Mouse (Mus musculus) A20 (cell line): ENCODE measurements around the gene Fam102a.
A peak's percentile ranks its signal among the peaks of the same experiment; 100 is the strongest.
"Not testable (repeated sequence)": the region's sequence is repeated elsewhere in the genome, so short reads cannot be mapped to it uniquely, and the experiment has no call there.

Experiments used
- DNase-seq: peaks from one replicate; pipeline ENCODE4 v3.0.0-alpha.2; 2011; ENCODE audit warnings: low read depth, low spot score

The Fam102a gene

DNA sequence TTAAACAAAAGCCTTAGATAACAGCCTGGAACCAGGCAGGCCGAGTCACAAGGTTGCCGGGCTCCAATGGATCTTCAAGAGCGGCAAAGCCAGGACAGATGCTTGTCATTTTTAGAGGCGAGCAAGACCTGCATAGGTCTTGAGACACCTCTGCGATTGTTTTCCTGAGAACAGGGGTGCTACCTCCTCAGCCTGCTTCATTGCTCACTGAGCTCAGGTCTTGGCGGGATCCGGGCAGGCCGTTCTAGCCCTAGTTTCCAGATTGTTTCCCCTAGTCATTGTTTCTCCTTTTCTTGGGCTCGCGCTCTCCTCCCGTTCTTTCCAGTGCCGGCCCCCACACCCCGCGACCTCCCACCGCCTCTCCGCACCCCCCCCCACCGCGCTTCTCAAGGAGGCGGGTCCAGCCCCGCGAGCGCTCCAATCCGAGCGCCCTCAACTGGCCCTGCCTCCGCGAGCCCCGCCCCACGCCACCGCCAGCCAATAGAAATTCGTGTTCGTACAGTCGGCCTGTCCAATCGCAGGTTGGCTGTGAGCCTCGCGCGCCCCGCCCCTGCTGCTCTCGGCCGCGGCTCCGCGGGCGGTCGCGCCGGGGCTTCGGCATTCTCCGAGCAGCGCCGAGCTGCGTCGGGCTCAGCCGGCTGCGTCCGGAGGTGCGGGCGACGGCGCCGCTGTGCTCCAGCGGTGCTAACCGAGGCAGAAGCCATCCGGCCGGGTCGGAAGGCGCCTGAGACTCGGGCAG, at the start of gene Fam102a:
Gene Fam102a (plus strand): TSS at position 600 of the 739 bp plus-strand sequence.
- peak; percentile 98 for DNase-seq

DNA sequence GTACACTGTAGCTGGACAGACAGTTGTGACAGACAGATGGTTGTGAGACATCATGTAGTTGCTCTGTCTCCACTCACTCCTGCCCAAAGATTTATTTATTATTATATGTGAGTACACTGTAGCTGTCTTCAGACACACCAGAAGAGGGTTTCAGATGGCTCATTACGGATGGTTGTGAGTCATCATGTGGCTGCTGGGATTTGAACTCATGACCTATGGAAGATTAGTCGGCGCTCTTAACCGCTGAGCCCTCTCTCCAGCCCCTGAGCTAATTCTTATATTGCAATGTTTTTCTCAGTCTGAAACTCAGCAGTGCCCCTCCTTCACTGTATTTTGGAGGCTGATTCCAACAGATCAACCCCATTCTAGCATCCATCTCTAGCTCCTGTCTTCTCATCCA, 49.4 kb upstream of the Fam102a start:
- DNase-seq, result no peak

DNA sequence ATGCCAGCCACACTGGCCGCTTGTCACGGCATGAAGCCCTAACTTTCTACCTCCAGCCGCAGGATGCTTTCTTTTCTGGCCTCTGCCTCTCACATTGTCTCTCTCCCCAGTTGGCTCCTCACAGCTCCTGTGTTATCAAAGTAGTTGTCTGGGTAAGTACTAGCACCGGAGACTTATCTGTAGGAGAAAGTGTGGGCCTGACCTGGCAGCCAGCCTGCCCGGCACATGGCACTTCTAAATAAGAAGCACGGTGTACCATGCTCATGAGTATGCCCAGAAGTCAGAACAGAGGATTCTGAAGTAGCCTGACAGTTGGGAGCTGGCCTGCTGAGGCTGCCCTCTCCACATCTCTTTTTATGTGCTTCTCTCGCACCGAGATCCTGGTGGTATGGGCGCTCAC, 49.0 kb upstream of the Fam102a start:
- no peak for DNase-seq

DNA sequence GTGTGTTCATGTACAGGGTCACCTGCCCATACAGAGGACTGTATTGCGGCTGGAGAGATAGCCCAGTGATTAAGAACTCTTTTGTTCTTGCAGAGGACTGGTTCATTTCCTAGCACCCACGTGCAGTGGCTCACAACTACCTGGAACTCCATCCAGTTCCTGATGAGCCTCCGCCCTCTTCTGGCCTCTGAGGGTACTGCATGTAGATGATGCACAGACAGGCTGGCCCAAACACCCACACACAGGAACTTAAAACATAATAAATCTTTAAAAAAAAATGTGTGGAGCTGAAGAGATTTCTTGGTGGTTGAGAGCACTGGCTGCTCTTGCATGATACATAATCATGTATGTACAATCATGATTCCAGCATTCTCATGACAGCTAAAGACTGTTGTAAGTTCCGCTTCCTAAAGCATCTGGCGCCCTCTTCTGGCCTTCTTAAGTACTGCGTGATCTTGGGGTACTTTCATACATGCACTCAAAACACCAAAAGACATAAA, 48.0 kb upstream of the Fam102a start:
- DNase-seq, result peak; percentile 94

DNA sequence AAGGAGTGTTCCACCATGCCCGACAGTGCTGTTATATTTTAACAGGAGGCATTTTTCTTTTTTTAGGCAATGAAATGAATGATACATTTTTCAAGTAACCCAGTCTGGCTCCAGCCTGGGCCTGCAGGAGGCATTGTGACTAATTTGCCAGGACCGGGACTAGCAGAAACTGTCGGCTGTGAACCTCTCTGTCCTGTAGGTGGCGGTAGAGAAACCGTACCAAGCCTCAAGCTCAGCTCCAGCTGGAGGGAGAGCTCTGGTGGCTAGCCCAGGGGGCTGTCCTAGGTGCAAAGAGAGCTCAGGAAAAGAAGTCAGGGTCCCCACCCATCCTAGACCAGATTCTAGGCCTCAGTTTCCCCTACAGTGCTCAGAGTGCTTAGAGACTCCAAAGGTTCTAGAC, 46.5 kb upstream of the Fam102a start:
- peak; percentile 83 for DNase-seq

DNA sequence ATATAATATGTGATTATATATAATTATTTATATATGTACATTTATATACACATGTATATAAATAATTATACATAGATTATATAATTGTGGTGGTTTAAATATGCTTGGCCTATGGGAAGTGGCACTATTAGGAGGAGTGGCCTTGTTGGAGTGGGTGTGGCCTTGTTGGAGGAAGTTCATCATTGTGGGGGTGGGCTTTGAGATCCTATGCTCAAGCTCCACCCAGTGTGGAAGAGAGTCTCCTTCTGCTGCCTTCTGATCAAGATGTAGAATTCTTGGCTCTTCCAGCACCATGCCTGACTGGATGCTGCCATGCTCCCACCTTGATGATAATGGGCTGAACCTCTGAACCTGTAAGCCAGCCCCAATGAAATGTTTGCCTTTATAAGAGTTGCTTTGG, 44.4 kb upstream of the Fam102a start:
- not testable (repeated sequence) for DNase-seq

DNA sequence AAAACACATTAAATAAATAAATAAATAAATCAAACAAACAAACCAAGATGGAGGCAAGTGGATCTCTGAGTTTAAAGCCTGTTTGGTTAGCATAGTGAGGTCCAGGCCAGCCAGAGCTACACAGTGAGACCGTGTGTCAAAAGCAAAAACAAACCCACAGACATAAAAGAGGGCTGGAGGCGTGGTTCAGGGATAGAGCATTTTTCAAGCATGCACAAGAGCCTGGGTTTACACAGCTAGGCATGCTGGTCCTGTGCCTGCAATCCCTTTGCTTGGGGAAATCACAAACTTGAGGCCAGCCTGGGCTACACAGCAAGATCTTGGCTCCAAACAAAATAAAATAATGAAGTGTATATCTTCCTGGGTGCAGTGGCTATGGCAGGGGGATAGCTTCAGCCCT, 42.5 kb upstream of the Fam102a start:
- DNase-seq, result no peak

DNA sequence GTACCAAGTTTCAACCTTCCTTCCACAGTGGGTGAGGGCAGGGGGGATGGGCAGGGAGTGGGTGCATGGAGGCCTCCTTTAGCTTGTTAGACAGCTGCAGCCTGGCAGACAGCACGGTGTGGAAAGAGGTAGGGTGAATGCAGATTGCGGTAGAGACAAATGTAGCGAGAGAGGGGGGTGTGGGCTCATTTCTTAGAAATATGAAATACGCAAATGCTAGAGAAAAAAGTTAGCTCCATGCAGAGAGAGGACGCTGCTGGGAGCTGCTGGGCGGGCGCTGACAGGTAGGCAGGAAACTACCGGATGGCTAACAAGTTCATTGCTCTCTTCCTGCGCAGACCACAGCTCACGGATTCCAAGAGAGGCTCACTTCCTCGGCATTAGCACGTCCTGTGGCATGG, 41.8 kb upstream of the Fam102a start:
- no peak for DNase-seq

DNA sequence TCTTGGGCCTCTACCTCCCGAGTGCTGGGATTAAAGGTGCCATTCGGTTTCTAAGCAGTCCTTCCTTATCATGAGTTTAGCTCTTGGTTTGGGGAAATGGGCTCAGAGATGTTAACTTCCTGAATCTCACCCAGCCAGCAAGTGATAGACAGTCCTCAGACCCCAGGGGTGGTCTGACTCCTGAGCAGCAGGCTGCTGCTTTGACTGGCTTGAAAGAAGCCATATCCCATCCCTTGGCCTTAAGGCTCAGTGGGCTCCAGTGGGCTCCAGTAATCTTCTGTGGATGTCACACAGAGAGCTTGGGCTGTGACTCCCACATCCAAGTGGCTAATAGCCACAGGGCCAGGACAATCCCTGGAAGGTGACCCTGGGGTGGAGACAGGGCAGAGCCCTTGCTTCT, 40.6 kb upstream of the Fam102a start:
- DNase-seq, result no peak

DNA sequence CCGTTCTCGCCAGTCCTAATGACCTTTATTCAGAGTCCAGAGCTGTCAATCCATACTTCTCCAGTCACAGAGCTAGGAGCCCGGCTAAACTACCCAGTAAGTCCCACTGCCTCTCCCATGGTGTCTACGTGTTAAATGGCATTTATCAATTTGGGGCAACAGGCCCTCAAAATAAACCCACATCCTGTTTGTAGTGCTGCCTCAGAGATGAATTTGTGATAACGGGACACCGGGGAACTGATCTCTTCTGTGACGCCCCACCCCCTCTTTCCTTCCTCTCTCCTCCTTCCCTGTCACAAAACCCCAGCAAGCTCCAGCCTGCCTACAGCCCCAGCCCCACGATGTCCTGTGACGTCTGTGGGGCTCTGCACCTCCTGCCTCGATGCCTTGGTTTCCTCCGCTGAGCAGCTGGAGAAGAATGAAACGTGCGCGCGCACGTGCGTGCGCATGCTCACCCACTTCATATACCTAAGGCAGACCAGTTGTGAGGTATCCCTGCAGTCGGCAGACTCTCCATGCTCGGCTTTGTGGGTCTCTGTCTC, 39.9 kb upstream of the Fam102a start:
- no peak for DNase-seq

DNA sequence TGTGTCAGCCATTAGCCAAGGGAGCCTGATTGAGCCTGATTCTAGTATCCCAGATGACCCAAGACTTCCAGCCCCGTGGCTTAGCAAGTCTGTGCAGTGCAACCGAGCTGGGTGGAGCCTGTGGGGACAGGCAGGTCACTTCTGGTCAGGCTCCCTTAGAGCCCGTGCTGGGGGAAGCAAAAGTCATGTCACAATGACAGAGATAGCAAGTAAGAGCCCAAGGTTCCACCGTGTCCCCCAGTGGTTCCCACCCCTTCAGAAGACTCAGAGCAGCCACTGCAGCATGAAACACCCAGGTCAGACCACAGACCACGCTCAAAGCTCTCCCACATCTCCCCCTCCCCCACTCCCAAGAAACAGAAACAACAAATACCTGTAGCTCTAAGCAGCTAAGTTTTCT, 38.9 kb upstream of the Fam102a start:
- DNase-seq, result no peak

DNA sequence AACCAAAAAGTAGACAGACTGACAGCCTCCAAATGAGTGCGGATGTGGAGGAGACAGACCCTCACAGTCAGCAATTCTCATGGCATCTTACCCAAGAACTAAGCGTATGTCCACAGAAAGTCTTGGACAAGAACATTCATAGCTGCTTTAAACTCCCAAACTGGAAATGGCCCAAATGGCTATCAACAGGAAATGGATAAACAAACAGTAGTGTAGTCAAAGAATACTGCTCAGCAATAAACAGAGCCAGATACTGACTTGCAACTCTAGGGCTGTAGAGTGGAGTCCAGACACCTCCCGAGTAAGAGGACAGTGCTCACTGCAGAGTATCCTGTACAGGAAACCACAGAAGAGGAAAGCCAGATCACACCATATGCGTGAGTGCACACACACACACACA, 35.8 kb upstream of the Fam102a start:
- no peak for DNase-seq

DNA sequence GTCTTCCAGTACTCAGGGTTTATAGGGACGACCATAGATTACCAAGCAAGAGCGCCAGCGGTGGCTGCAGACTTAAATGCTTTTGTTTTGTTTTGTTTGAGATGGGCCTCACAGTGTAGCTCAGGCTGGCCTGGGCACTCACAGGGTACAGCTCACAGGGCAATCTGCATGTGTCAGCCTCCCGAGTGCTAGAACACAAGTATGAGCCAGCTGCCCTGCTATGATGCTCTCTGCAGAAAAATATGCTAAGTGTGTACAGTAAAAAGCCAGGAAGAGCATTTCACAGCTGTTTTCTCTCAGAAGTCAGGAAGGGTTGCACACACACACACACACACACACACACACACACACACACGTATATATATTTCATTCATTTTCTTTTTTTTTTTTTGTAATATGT, 34.7 kb upstream of the Fam102a start:
- no peak for DNase-seq

DNA sequence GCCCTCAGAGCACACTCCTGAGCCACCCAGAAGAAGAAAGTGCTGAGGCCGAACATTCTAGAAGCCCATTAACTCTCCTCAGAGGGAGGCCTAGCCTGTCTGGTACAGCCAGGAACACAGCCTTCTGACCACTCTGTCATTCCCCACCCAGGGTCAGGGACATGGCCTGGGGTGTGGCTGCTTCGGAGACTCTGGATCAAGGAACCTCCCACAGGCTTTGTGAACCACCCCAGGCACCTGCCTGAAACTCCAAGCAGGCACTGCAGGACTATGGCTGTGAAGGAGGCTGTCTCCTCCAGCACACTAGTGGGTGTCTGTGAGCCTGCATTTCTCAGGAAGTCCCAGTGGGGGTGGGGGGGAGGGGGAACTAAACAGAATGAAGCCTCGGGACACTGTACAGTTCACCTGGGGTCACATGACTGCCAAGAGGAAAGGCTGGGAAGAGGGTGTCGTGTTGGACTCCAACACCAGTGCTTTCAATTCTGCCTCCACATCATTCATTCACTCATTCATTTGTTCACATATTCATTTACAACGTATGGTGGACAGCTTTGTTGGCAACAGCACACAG, 33.3 kb upstream of the Fam102a start:
- no peak for DNase-seq

DNA sequence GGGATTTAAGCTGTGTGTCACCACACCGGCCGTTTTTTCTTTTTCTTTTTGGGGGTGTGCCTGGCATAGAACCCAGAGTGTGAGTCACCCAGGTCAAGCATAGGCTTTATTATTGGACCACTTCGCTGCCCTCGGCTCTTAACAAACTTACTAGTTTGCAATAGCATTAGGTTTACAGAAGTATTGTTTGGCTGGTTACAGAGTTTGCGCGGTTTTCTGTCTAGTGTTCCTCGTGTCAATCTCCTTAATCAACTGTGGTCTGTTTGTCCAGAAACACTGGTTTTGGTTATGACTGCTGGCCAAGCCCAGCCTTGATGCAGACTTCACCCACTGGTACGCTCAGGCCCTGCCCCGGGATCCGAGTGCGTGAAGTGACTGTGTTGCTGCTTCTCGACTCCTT, 32.3 kb upstream of the Fam102a start:
- DNase-seq, result no peak

DNA sequence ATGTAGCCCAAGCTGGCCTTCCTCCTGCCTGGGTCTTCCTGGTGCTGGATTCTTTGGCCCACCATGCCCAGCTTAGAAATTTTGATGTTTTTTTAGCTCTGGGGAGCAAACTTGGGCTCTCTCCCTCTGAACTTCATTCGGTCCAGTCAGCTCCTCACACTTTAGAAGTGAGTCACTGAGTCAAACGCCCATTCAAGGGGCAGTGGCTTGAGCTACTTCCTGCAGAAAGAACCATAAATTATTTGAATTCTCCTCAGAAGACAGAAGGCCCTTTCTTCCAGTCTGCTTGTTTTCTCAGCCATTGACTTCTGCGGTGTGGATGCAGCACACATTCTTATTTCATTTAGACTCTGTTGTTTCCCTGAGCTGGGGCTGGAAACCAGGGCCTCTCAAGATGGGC, 31.5 kb upstream of the Fam102a start:
- DNase-seq, result no peak

DNA sequence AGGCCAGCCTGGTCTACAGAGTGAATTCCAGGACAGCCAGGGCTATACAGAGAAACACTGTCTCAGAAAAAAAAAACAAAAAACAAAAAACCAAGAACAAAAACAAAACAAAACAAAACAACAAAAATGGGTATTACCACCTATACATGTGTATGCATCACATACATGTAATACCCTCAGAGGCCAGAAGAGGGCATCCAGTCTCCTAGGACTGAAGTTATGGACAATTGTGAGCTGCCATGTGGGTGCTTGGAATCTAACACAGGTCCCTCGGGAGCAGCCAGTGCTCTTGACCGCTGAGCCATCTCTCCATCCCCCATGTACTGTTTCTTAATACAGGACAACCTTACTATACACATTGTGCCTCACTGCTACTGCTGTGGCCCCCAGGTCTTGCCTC, 29.6 kb upstream of the Fam102a start:
- DNase-seq, result peak; percentile 28

DNA sequence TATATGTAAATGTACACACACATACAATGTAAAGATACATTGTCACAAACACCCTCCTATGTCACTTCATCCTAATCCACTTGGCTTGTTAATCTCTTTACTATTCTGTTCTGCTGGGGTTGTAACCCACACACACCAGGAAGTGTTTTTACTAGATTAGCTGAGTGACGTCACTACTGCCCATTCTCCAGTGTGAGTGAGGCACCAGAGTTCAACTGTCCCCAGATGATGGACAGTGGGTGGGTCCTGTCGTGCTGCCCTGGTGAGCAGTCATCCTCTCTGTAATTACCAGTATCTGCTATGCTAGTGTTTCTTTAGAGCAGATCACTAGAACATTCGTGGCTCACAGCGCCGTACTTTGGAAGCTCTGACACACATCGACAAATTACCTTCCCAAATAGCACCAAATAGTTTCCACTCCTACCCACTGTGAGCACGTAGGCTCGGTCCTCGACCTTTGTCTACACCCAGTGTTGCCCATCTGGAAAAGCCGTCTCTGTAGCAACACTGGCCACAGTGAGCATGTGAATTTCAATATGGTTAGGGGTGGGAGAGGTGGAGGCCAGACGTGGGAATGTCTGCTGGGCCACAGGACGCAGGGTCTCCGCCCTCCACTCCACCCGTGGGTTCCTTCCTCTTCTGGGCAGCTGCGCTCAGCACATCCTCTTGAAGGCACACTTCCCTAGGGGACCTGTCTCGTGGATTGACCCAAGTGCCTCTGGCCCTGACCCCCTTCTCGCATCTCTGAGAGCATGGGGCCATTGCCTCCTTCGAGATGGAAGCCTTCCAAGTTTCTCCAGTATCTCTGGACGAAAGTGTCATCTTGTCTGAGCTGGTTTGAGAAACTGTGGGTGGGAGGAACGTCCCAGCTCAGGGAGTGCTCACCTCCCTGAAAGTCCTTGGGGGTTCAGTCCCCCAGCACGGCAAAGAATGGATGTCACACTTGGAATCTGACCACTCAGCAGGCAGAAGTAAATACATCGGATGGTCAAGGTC, 28.2 kb upstream of the Fam102a start:
- DNase-seq, result no peak

DNA sequence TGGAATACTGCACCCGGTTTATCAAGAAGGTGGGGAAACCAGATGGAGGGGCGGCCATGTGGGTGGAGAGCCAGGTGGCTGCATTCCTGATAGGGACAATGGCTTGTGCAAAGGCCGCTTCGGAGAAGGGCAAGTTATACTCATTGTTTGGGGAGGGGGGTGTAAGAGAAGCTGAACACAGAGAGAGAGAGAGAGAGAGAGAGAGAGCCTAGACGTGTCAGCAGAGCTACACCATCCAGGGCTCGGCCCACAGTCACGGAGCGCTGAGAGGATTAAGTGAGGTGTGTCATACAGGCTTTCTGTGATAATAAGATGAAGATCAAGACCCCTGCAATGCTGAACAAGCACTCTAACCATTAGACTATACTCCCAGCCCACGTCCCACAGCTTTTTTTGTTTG, 27.2 kb upstream of the Fam102a start:
- DNase-seq, result no peak

DNA sequence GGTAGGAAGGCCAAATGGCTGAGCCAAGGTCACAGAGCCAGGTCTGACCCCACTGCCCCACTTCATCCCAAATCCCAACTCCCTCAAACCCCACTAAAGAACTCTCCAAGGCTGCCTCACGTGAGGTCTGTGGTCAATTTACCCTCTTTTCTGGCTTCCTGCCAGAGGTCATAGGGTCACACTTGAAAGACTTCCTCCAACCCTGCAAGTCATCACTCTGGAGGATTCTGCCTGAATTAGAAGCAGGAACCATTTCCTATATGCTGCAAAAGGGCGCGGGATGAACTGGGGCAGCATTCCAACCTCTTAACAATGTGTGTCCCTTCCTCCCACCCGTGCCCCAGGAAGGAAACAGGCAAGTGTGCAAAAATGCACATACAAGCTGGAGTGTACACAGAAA, 25.8 kb upstream of the Fam102a start:
- DNase-seq, result no peak

DNA sequence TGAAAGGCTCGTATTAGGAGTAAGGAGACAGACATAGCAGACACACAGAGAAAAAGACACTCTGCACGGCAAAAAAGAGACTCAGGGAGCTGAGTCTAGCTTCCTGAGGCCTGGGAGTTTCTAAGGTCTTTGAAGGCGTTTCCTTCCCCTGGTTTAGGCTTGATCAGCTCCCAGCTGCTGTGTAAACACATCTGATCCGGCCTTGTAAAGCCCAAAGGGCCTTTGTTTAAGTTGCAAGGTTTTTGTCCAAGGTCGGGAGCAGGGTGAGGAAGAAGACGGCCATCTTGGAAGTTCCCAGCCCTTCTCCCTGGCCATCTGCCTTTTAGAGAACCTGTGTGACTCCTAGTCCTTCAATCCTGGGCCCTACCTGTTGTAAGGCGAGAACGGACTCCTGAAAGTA, 25.2 kb upstream of the Fam102a start:
- DNase-seq, result no peak

DNA sequence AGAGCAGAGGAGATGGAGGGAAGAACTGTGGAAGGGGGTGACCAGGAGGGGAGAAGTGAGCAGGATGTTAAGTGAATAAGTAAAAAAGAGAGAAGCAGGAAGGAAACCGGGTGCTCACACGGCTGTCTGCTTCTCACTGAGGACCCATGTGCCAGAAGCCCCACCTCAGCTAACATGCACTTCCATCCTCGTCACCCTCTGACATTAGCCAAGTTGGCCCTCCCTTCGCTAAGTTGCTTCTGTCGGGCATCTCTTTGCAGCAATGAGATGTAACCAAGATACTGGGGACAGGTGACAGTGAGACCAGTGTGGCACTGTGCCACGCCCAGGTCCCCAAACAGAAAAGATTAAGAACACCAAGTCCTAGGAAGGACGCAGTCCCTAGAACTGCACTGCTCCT, 22.5 kb upstream of the Fam102a start:
- no peak for DNase-seq
